Mouse (Mus musculus) heart, adult 9 months (tissue): Measurements from ENCODE around the gene Tex45.

Experiments used
- DNase-seq, 2 experiments: peaks; one replicate each; pipeline ENCODE4 v3.0.0; 2022; ENCODE audit warnings: low spot score in 2 of 2

The Tex45 gene

GRCm38 (mm10) chr8:3536053-3536841 lies 65.6 kb downstream of the Tex45 start:
- DNase-seq, result no peak
